Mouse (Mus musculus): ENCODE results near the gene Plxdc1. TPM values are rescaled to one million over a fixed set of nuclear protein-coding genes. Genes with fewer than 3 reads are reported as not detected.

Plxdc1 gene
- polyA plus RNA-seq (2014; fragmentation: Nextera tagmentation; extraction: Ambion mirVana), result 0.14 TPM in 1 of 2 replicates, not detected in the other

- H3K4me1 ChIP-seq (ENCODE audit: control insufficient read depth, insufficient read depth, low read length), result peaks cover 17% of the 10 kb centered on the region
- peak within 1 kb of the TSS; percentile 90 for H3K4me3 ChIP-seq (ENCODE audit: low read depth, low read length)
- H3K4me2 ChIP-seq, result peak within 1 kb of the TSS; percentile 85
- H3K9ac ChIP-seq (ENCODE audit: low read depth, low read length), result peak within 1 kb of the TSS; percentile 53
- H3K9me3 ChIP-seq (replicated peaks; ENCODE audit: control insufficient read depth, low read length), result no peaks in the 10 kb centered on the region
- 3% methylated on average over 66 of the region's 74 CpGs for WGBS (ENCODE audit: insufficient replicate concordance)
- H3K27ac ChIP-seq (ENCODE audit: low read depth, low read length), result no peak within 1 kb of the TSS
- no peak for ATAC-seq (replicated peaks; ENCODE audit: insufficient number of reproducible peaks, low FRiP score, low TSS enrichment)
- H3K27me3 ChIP-seq (ENCODE audit: control insufficient read depth, insufficient read depth, low read length), result peaks cover 39% of the 10 kb centered on the region
- no peaks in the 10 kb centered on the region for H3K36me3 ChIP-seq (ENCODE audit: control insufficient read depth, insufficient read depth, low read length)
Observed at GRCm38 (mm10) chr11:97985727-97986677, at the start of gene Plxdc1. Plxdc1 (minus strand) TSS chr11:97986444.

GRCm38 (mm10) chr11:98035977-98036377 lies 49.7 kb upstream of the Plxdc1 start:
- Histone ChIP-seq H3K36me3 (ENCODE audit: control insufficient read depth, insufficient read depth, low read length) (no peaks in the 10 kb centered on the region), H3K4me2 (peak overlapping the region; percentile 74), H3K4me1 (ENCODE audit: control insufficient read depth, insufficient read depth, low read length) (peaks cover 16% of the 10 kb centered on the region; the same call in 1 of the 2 replicates), H3K4me3 (ENCODE audit: low read depth, low read length) (peak overlapping the region; percentile 38), H3K27ac (ENCODE audit: low read depth, low read length) (no peak overlapping the region), H3K27me3 (ENCODE audit: control insufficient read depth, insufficient read depth, low read length) (peaks cover 19% of the 10 kb centered on the region), H3K9me3 (replicated peaks; ENCODE audit: control insufficient read depth, low read length) (no peaks in the 10 kb centered on the region), H3K9ac (ENCODE audit: low read depth, low read length) (peak overlapping the region; percentile 49; the same call in 1 of the 2 replicates)
- peak; percentile 47 for ATAC-seq (replicated peaks; ENCODE audit: insufficient number of reproducible peaks, low FRiP score, low TSS enrichment)
- WGBS (ENCODE audit: insufficient replicate concordance), result under 1% methylated on average over 27 of the region's 27 CpGs

DNA sequence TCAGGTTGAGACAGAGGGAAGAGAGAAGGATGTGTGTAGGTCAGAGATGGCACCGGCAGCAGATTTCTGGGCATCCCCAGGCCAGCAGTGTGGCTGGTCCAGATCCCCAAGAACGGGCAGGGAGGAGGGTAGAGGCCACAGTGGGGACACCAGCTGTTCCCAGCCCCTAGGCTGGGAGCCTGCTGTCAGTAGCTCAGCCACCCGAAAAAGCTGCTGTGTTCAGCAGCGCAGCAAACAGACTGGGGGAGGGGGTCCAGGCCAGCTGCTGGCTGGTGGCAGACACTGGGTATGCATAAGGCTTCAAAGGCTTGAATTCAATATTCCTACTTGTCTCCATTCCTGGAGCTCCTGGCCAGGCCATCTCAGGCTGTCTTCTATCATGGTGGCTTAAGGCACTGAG lies 48.6 kb upstream of the Plxdc1 start:
- H3K9ac ChIP-seq (ENCODE audit: low read depth, low read length), result no peak overlapping the region
- H3K27ac ChIP-seq (ENCODE audit: low read depth, low read length), result no peak overlapping the region
- no peak for ATAC-seq (replicated peaks; ENCODE audit: insufficient number of reproducible peaks, low FRiP score, low TSS enrichment)
- peaks cover 19% of the 10 kb centered on the region for H3K27me3 ChIP-seq (ENCODE audit: control insufficient read depth, insufficient read depth, low read length)
- WGBS (ENCODE audit: insufficient replicate concordance), result 45% methylated on average over 4 of the region's 4 CpGs
- H3K36me3 ChIP-seq (ENCODE audit: control insufficient read depth, insufficient read depth, low read length), result peaks cover 7% of the 10 kb centered on the region; the same call in 1 of the 2 replicates
- no peaks in the 10 kb centered on the region for H3K9me3 ChIP-seq (replicated peaks; ENCODE audit: control insufficient read depth, low read length)
- H3K4me1 ChIP-seq (ENCODE audit: control insufficient read depth, insufficient read depth, low read length), result peaks cover 16% of the 10 kb centered on the region; the same call in 1 of the 2 replicates
- no peak overlapping the region for H3K4me2 ChIP-seq
- no peak overlapping the region for H3K4me3 ChIP-seq (ENCODE audit: low read depth, low read length)

DNA sequence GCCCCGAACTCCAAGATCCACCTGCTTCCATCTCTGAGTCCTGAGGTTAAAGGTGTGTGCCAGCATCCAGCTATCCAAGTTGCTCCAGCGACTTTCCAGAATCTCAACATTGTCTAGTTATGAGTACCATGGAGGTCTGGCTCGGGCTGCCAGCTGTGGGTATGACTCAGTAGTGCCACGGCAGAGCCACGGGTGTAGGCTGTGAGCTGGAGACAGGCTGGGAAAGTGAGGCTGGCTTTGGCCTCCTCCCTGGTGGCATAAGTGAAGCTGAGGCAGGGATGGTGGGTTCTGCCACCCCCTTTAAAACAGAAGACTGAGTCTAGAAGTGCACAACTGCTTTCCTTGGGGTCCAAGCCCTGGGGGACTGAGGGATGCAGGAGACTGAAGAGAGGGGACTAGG lies 47.8 kb upstream of the Plxdc1 start:
- ATAC-seq (replicated peaks; ENCODE audit: insufficient number of reproducible peaks, low FRiP score, low TSS enrichment), result no peak
- H3K4me3 ChIP-seq (ENCODE audit: low read depth, low read length), result no peak overlapping the region
- H3K36me3 ChIP-seq (ENCODE audit: control insufficient read depth, insufficient read depth, low read length), result peaks cover 14% of the 10 kb centered on the region
- H3K27ac ChIP-seq (ENCODE audit: low read depth, low read length), result no peak overlapping the region
- H3K9me3 ChIP-seq (replicated peaks; ENCODE audit: control insufficient read depth, low read length), result no peaks in the 10 kb centered on the region
- H3K9ac ChIP-seq (ENCODE audit: low read depth, low read length), result no peak overlapping the region
- H3K27me3 ChIP-seq (ENCODE audit: control insufficient read depth, insufficient read depth, low read length), result peaks cover 19% of the 10 kb centered on the region
- H3K4me2 ChIP-seq, result no peak overlapping the region
- WGBS (ENCODE audit: insufficient replicate concordance), result 84% methylated on average over 5 of the region's 5 CpGs
- H3K4me1 ChIP-seq (ENCODE audit: control insufficient read depth, insufficient read depth, low read length), result peaks cover 16% of the 10 kb centered on the region; the same call in 1 of the 2 replicates

- H3K27ac ChIP-seq (ENCODE audit: low read depth, low read length), result no peak overlapping the region
- 11% methylated on average over 5 of the region's 5 CpGs for WGBS (ENCODE audit: insufficient replicate concordance)
- peaks cover 17% of the 10 kb centered on the region; the same call in 1 of the 2 replicates for H3K4me1 ChIP-seq (ENCODE audit: control insufficient read depth, insufficient read depth, low read length)
- no peaks in the 10 kb centered on the region for H3K9me3 ChIP-seq (replicated peaks; ENCODE audit: control insufficient read depth, low read length)
- ATAC-seq (replicated peaks; ENCODE audit: insufficient number of reproducible peaks, low FRiP score, low TSS enrichment), result no peak
- H3K4me2 ChIP-seq, result no peak overlapping the region
- no peak overlapping the region for H3K9ac ChIP-seq (ENCODE audit: low read depth, low read length)
- H3K27me3 ChIP-seq (ENCODE audit: control insufficient read depth, insufficient read depth, low read length), result peaks cover 8% of the 10 kb centered on the region
- H3K4me3 ChIP-seq (ENCODE audit: low read depth, low read length), result no peak overlapping the region
- peaks cover 21% of the 10 kb centered on the region for H3K36me3 ChIP-seq (ENCODE audit: control insufficient read depth, insufficient read depth, low read length)
Observed at GRCm38 (mm10) chr11:98031443-98031770, 45.2 kb upstream of the Plxdc1 start.

- 51% methylated on average over 5 of the region's 5 CpGs for WGBS (ENCODE audit: insufficient replicate concordance)
- Histone ChIP-seq H3K9me3 (replicated peaks; ENCODE audit: control insufficient read depth, low read length) (no peaks in the 10 kb centered on the region), H3K4me1 (ENCODE audit: control insufficient read depth, insufficient read depth, low read length) (peaks cover 13% of the 10 kb centered on the region; the same call in 1 of the 2 replicates), H3K27ac (ENCODE audit: low read depth, low read length) (no peak overlapping the region), H3K4me2 (no peak overlapping the region), H3K36me3 (ENCODE audit: control insufficient read depth, insufficient read depth, low read length) (peaks cover 21% of the 10 kb centered on the region), H3K27me3 (ENCODE audit: control insufficient read depth, insufficient read depth, low read length) (peaks cover 7% of the 10 kb centered on the region; the same call in 1 of the 2 replicates), H3K9ac (ENCODE audit: low read depth, low read length) (no peak overlapping the region), H3K4me3 (ENCODE audit: low read depth, low read length) (no peak overlapping the region)
- ATAC-seq (replicated peaks; ENCODE audit: insufficient number of reproducible peaks, low FRiP score, low TSS enrichment), result no peak
Observed at GRCm38 (mm10) chr11:98030701-98031442, 44.6 kb upstream of the Plxdc1 start.

GRCm38 (mm10) chr11:98027785-98028184 lies 41.5 kb upstream of the Plxdc1 start:
- Histone ChIP-seq H3K27ac (ENCODE audit: low read depth, low read length) (no peak overlapping the region), H3K27me3 (ENCODE audit: control insufficient read depth, insufficient read depth, low read length) (no peaks in the 10 kb centered on the region), H3K4me2 (peak overlapping the region; percentile 91), H3K9me3 (replicated peaks; ENCODE audit: control insufficient read depth, low read length) (no peaks in the 10 kb centered on the region), H3K36me3 (ENCODE audit: control insufficient read depth, insufficient read depth, low read length) (peaks cover 21% of the 10 kb centered on the region), H3K4me3 (ENCODE audit: low read depth, low read length) (peak overlapping the region; percentile 100), H3K4me1 (ENCODE audit: control insufficient read depth, insufficient read depth, low read length) (peaks cover 10% of the 10 kb centered on the region), H3K9ac (ENCODE audit: low read depth, low read length) (peak overlapping the region; percentile 100)
- WGBS (ENCODE audit: insufficient replicate concordance), result 19% methylated on average over 7 of the region's 7 CpGs
- no peak for ATAC-seq (replicated peaks; ENCODE audit: insufficient number of reproducible peaks, low FRiP score, low TSS enrichment)

DNA sequence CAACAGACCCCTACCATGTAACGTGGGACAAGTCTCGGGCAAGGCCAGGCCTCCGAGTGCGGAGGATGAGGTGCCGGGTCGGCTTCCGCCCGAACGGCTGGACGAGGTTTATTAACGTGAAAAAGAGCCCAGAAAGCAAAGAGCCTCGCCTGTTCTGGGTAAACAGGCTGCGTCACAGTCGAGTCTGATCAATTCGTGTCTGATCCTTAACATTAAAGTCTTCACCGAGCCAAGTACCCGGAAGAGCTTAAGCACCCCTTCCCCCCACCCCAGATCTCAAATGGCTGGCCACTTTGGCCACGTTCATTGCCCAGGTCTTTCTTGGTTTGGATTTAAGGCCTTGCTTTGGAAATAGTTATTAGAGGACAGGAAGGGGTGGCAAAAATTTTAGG lies 41.0 kb upstream of the Plxdc1 start:
- no peak for ATAC-seq (replicated peaks; ENCODE audit: insufficient number of reproducible peaks, low FRiP score, low TSS enrichment)
- 1% methylated on average over 18 of the region's 18 CpGs for WGBS (ENCODE audit: insufficient replicate concordance)

More for the DNA sequence above, 41.0 kb upstream of the Plxdc1 start:
- Histone ChIP-seq H3K27ac (ENCODE audit: low read depth, low read length) (peak overlapping the region; percentile 84), H3K36me3 (ENCODE audit: control insufficient read depth, insufficient read depth, low read length) (peaks cover 21% of the 10 kb centered on the region), H3K4me3 (ENCODE audit: low read depth, low read length) (peak overlapping the region; percentile 100), H3K4me1 (ENCODE audit: control insufficient read depth, insufficient read depth, low read length) (peaks cover 10% of the 10 kb centered on the region), H3K9me3 (replicated peaks; ENCODE audit: control insufficient read depth, low read length) (no peaks in the 10 kb centered on the region), H3K27me3 (ENCODE audit: control insufficient read depth, insufficient read depth, low read length) (no peaks in the 10 kb centered on the region), H3K9ac (ENCODE audit: low read depth, low read length) (peak overlapping the region; percentile 100), H3K4me2 (peak overlapping the region; percentile 91)

Data from heart, embryonic 11.5 days (tissue).